Mouse (Mus musculus) MEL (cell line): ENCODE measurements at regions not wholly inside any gene's neighbourhood (a gene's known extent, or its start where the extent isn't known, plus 50 kb on each side); places are given as distances from the start of the nearest gene placed in this dataset.

Experiments used
- BHLHE40 ChIP-seq: IDR thresholded peaks from 2 replicates; pipeline ENCODE4 v1.6.1; 2012; ENCODE audit warnings: low read depth, mild to moderate bottlenecking, inconsistent platforms, low read length, improper control_type of control experiment, borderline replicate concordance
- CHD2 ChIP-seq: IDR thresholded peaks from 2 replicates; pipeline ENCODE4 v1.6.1; 2011; ENCODE audit warnings: low read length, improper control_type of control experiment
- MAX ChIP-seq: IDR thresholded peaks from 2 replicates; pipeline ENCODE4 v1.6.1; 2011; ENCODE audit warnings: low read length, improper control_type of control experiment
- MYB ChIP-seq: IDR thresholded peaks from 2 replicates; pipeline ENCODE4 v1.6.1; 2011; ENCODE audit warnings: mild to moderate bottlenecking, low read depth, low read length, improper control_type of control experiment
- NRF1 ChIP-seq: IDR thresholded peaks from 2 replicates; pipeline ENCODE4 v1.6.1; 2014; ENCODE audit warnings: low read depth, mild to moderate bottlenecking, inconsistent platforms, low read length, improper control_type of control experiment, moderate library complexity; ENCODE audit not compliant: poor library complexity, insufficient read depth, severe bottlenecking

DNA sequence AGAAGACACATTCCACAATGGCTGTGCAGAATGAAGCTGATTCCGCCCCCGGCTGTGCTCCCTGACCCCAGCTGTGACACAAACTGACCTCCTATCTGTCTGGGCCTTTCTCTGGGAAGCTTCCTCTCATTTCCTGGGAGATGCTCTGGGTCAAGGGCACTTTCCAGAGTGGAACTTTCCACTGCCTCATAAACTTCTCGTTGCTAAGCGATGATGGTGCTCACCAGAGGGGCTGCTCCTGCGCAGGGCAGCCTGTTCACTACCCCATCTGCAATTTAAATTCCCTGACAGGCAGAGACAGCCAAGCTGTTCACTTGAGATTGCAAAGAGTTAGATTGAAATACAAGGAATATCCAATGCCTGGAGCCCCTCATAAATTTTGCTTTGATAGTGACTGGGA lies 116.7 kb upstream of the 1700012A03Rik start:
- TF ChIP-seq MYB (no peak), MAX (no peak), BHLHE40 (no peak), CHD2 (no peak), NRF1 (no peak)
